Mouse (Mus musculus): ENCODE measurements around the gene Tmem91. TPM values are rescaled to one million over a fixed set of nuclear protein-coding genes. Genes with fewer than 3 reads are reported as not detected.

Tmem91 gene
- polyA plus RNA-seq (2014; fragmentation: Illumina TruSeq; extraction: RNeasy Lipid Tissue Mini Kit (QIAGEN cat#74804); ENCODE audit: low read depth, low replicate concordance) = not detected

DNA sequence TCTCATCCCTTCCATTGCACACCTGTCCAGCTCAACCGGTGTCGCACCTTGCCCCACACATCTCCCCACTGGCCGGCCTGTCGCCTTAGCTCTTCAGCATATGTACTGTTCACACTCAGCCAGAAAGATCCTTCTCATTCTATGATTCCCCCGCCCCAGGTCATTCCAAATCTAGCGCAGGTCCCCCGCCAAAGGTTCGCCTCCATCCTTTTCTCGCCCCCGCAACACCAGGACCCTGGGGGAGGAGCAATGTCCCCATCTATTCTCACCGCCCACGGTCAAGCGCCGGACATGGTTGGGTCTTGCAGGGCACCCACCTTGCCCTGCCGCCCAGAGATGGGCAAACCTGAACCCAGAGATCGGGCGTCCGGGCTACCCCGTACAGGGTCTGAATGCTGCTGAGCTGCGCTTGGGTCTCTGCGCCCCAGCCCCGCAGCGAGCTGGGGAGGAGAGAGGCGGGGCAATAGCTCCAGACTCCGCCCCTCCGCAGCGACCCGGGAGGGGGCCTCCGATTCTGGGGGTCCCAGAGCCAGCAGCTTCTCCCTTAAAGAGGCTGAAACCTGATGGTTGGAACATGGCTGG is at the start of gene Tmem91:
Gene Tmem91 (minus strand): TSS at position 448 of the 582 bp plus-strand sequence.

DNA sequence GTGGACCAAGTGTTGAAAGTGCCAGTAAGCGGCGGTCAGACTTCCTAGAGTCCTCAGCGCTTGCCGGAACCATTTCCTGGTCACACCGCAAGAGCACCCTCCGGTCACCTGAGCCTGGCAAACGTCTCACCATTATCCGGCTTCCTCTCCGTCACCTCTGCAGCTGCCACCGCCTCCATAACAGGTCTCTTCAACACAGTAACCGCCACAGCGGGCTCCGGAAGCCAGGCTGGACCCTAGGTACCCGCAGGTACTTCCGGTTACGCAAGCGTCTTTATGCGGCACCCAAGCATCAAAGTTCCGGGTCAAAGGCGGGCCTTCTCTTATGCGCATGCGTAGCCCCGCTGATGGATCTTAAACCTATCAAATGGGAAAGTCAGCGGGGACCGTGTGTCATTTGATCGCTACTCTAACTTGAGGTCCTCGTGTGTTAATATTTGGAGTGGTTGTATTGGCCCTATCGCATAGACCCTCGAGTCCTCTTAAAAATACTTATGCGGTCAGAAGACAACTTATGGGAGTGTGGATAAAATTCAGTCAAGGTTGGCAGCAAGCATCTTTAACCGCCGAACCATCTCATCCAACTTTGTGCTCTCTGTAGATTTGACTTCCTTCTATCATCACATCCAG is 43.9 kb upstream of the Tmem91 start, which contains the start of gene Ccdc97:
Gene Ccdc97 (minus strand): TSS at position 301 of the 630 bp plus-strand sequence.

DNA sequence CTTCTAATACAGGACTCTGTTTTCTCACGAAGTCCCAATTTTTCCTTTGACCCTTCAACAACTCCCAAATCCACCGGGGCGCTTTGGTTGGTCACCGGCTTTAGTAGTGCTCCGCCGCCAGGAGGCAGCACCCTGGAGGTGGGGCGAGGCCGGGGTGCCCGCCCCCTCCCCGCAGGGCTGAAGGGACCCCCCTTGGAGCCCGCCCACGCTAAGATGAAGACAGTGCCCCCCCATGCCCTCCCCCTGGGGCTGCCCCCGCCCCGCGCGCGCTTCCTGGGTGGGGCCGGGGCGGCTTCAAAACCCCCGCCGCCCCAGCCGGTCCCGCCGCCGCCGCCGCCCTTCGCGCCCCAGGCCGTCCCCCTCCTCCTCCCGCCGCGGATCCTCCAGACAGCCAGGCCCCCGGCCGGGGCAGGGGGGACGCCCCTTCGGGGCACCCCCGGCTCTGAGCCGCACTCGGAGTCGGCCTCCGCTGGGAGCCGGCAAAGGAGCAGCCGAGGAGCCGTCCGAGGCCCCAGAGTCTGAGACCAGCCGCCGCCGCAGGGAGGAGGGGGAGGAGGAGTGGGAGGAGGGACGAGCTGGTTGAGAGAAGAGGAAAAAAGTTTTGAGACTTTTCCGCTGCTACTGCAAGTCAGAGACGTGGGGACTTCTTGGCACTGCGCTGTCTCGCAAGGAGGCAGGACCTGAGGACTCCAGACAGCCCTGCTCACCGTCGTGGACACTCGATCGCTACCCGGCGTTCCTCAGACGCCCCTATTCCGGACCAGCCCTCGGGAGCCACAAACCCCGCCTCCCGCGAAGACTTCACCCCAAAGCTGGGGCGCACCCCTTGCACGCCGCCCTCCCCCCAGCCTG is 11.9 kb upstream of the Tmem91 start, which contains the start of gene Tgfb1:
Gene Tgfb1 (plus strand): TSS at position 323 of the 852 bp plus-strand sequence.

DNA sequence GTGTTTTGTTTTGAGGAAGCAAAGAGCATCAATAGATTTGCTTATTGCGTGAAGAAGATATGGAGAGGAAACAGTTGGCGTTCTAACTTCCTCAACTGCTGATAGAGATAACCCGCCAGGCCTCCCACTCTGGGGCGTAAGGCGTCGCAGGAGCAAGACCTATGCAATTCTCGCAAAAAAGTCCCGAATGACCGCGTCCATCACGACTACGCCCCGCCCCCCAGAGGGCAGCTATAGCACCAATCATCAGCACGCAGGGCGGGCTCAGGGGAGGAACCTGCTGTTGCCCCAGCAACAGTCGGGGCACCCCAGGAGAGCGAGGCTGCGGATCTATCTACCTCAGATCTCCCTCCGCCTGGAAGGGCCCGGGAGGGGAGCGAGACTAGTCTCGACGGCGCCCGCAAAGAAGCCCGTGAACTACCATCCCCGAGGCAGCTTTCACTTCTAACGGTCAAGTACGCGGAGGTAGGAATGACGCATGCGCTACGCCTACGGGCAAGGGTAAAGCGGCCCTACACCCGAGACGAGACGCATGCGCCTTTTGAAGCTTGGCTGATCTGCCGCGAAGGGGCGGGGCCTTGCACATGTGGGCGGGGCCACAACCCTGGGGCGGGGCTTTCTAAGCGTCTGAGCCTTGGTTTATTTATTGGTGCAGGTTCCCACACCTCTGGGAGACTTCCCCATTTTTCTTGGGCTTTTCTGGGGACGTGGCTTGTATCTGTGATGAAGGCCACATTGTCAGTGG is 5.7 kb upstream of the Tmem91 start, which contains the start of gene B9d2:
Gene B9d2 (plus strand): TSS at position 267 of the 745 bp plus-strand sequence.

DNA sequence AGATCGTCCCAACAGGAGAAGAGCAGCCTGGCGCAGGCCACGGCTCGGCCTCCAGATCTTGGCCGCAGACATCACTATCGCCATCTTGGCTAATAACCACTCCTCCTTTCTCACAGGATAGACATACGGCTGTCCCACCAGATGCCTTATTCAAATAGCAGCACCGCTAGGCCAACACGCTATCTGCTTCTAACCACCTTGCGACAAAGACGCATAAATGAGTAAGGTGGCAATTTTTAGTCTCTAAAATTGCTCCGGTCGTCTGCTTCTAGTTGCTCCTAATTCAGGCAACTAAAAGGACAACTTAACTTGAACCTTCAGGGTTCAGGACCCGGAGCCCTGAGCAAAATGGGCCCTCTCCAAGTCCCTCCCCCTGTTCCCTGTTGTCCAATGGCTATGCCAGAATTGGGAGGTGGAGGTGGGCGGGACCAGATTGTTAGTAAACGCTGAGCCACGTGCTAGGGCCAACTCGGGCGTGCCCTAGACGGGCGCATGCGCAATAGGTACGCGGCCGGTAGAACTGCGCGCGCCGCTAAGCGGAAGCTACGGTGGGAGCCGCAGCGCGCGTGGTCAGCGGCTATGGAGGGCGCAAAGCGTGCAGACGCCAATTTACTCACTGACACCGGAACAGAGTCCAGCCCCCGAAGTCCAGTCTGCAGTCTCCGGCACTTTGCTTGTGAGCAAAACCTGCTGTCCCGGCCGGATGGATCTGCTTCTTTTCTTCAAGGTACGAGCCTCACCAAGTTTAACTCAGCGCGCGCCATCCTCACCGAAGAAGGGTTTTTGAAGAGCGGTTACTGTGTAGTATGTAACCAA is 16.1 kb downstream of the Tmem91 start, which contains the start of the genes Bckdha and Exosc5:
Gene Bckdha (minus strand): TSS at position 325 of the 816 bp plus-strand sequence.
Gene Exosc5 (plus strand): TSS at position 508 of the 816 bp plus-strand sequence.

DNA sequence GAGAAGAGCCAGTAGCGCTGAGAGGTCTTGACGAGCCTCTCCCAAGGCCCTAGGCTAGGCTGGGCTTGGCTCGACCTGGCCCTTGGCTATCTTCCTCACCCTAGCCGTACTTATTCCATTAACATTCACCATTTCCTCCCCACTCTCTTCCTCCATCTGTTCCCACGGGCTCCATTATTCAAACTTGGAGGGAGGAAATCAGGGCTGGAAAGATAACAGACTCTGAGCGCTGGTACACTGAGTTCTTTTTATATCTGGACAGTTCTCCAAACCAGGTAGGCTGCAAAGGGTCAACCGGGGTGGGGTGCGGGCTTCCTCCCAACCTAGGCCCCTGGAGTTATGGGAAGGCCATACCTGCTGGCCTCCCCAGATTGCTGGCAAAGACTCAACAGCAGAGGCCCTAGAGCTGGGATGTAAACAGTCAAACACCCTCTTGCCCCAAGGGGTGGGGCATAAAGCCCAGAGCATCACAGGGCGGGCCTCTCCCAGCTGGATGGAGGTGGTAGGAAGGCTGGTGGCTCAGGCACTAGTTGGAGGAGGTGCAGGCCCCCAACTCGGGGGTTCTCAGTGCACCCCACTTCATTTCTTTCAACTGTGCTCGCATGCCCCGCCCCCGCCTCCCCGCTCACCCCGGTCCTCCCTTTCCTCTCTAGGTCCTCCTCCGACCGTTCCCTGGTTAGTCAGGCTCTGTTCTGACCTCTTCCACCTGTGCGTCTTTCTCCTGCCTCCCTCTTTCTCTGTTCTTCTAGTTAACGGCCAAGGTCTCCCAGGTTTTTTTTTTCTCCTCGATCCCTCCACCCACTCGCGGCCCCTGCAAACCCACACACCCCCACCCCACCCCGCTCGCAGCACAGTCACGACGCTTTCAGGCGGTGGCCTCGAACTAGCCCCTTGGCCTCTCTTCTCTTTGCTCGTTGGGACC is 48.2 kb downstream of the Tmem91 start, which contains the start of gene B3gnt8:
Gene B3gnt8 (plus strand): TSS at position 146 of the 922 bp plus-strand sequence.

Other genes starting within 250 kb of the Tmem91 start
- gene Ceacam1, start 197.6 kb downstream of the Tmem91 start, polyA plus RNA-seq (2014; fragmentation: Illumina TruSeq; extraction: RNeasy Lipid Tissue Mini Kit (QIAGEN cat#74804); ENCODE audit: low read depth, low replicate concordance) = 89.5 TPM
- 199 TPM for gene Ceacam2, start 135.3 kb downstream of the Tmem91 start, polyA plus RNA-seq (2014; fragmentation: Illumina TruSeq; extraction: RNeasy Lipid Tissue Mini Kit (QIAGEN cat#74804); ENCODE audit: low read depth, low replicate concordance)
- gene Erich4, start 59.3 kb downstream of the Tmem91 start, polyA plus RNA-seq (2014; fragmentation: Illumina TruSeq; extraction: RNeasy Lipid Tissue Mini Kit (QIAGEN cat#74804); ENCODE audit: low read depth, low replicate concordance) = 6.0 TPM
- 28.8 TPM for gene Dmac2, start 55.8 kb downstream of the Tmem91 start, polyA plus RNA-seq (2014; fragmentation: Illumina TruSeq; extraction: RNeasy Lipid Tissue Mini Kit (QIAGEN cat#74804); ENCODE audit: low read depth, low replicate concordance)
- not detected for gene B3gnt8, start 48.5 kb downstream of the Tmem91 start, polyA plus RNA-seq (2014; fragmentation: Illumina TruSeq; extraction: RNeasy Lipid Tissue Mini Kit (QIAGEN cat#74804); ENCODE audit: low read depth, low replicate concordance)
- gene Bckdha, start 16.2 kb downstream of the Tmem91 start, polyA plus RNA-seq (2014; fragmentation: Illumina TruSeq; extraction: RNeasy Lipid Tissue Mini Kit (QIAGEN cat#74804); ENCODE audit: low read depth, low replicate concordance) = 0.61 TPM
- 0.32 TPM for gene Exosc5, start 16.0 kb downstream of the Tmem91 start, polyA plus RNA-seq (2014; fragmentation: Illumina TruSeq; extraction: RNeasy Lipid Tissue Mini Kit (QIAGEN cat#74804); ENCODE audit: low read depth, low replicate concordance)
- not detected for gene B9d2, start 5.6 kb upstream of the Tmem91 start, polyA plus RNA-seq (2014; fragmentation: Illumina TruSeq; extraction: RNeasy Lipid Tissue Mini Kit (QIAGEN cat#74804); ENCODE audit: low read depth, low replicate concordance)
- 1.0 TPM for gene Tgfb1, start 11.8 kb upstream of the Tmem91 start, polyA plus RNA-seq (2014; fragmentation: Illumina TruSeq; extraction: RNeasy Lipid Tissue Mini Kit (QIAGEN cat#74804); ENCODE audit: low read depth, low replicate concordance)
- 2.3 TPM for gene Ccdc97, start 43.9 kb upstream of the Tmem91 start, polyA plus RNA-seq (2014; fragmentation: Illumina TruSeq; extraction: RNeasy Lipid Tissue Mini Kit (QIAGEN cat#74804); ENCODE audit: low read depth, low replicate concordance)
- gene Hnrnpul1, start 79.6 kb upstream of the Tmem91 start, polyA plus RNA-seq (2014; fragmentation: Illumina TruSeq; extraction: RNeasy Lipid Tissue Mini Kit (QIAGEN cat#74804); ENCODE audit: low read depth, low replicate concordance) = 26.8 TPM
- 18.3 TPM for gene Axl, start 113.5 kb upstream of the Tmem91 start, polyA plus RNA-seq (2014; fragmentation: Illumina TruSeq; extraction: RNeasy Lipid Tissue Mini Kit (QIAGEN cat#74804); ENCODE audit: low read depth, low replicate concordance)
- 2.4 TPM for gene Cyp2s1, start 141.7 kb upstream of the Tmem91 start, polyA plus RNA-seq (2014; fragmentation: Illumina TruSeq; extraction: RNeasy Lipid Tissue Mini Kit (QIAGEN cat#74804); ENCODE audit: low read depth, low replicate concordance)
- not detected for gene Cyp2b10, start 222.5 kb upstream of the Tmem91 start, polyA plus RNA-seq (2014; fragmentation: Illumina TruSeq; extraction: RNeasy Lipid Tissue Mini Kit (QIAGEN cat#74804); ENCODE audit: low read depth, low replicate concordance)